Mouse (Mus musculus): ENCODE data around the gene Trim40. TPM values are rescaled to one million over a fixed set of nuclear protein-coding genes. Genes with fewer than 3 reads are reported as not detected.

Gene Trim40
- polyA plus RNA-seq, 1 experiment from 2014 or later = 6.8 TPM

DNA sequence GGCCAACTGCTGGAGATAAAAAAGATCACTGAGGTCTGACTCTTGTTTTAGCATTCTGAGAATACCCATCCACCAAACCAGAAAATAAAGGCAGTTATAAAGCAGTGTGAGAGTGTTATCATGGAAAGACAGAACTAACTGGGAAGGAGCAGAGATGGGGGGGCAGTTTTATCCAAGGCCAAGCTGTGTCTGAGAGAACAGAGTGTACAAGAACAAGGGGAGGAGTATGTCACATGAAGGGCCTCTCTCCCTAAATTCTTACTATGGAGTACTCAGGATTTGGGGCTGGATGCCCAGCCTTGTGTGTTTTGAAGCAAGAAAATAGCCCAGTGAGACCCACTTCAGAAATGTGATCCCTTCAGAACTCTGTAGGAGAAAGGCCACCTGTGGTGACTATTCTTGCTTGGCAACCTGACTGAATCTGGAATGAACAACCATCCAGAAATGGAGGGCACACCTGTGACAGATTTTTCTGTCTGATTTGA lies 48.9 kb downstream of the Trim40 start:
- no peak for TF ChIP-seq CTCF (IDR thresholded peaks at IDR 0.05; ENCODE audit: low read depth)
- no peak overlapping the region for H3K9ac ChIP-seq (ENCODE audit: low read depth, low read length)
- no peaks in the 10 kb centered on the region for H3K27me3 ChIP-seq (replicated peaks; ENCODE audit: control insufficient read depth, insufficient read depth, low read length)
- H3K4me3 ChIP-seq (ENCODE audit: low read depth, low read length) = no peak overlapping the region
- peaks cover 4% of the 10 kb centered on the region; the same call in 1 of the 2 replicates for H3K4me1 ChIP-seq (replicated peaks; ENCODE audit: control insufficient read depth, insufficient read depth, low read length)
- no peak overlapping the region for H3K4me2 ChIP-seq (replicated peaks; ENCODE audit: low read depth)
- H3K36me3 ChIP-seq (ENCODE audit: control insufficient read depth, insufficient read depth) = 0 out of 2 replicates have a peak, but pooled peaks cover 4% of the 10 kb centered on the region
- no peaks in the 10 kb centered on the region for H3K9me3 ChIP-seq (ENCODE audit: control insufficient read depth)
- ATAC-seq = no peak
- H3K27ac ChIP-seq (ENCODE audit: low read depth, low read length) = no peak overlapping the region

GRCm38 (mm10) chr17:36839931-36840330 lies 50.0 kb downstream of the Trim40 start:
- no peak for TF ChIP-seq CTCF (IDR thresholded peaks at IDR 0.05; ENCODE audit: low read depth)
- Histone ChIP-seq H3K36me3 (ENCODE audit: control insufficient read depth, insufficient read depth) (0 out of 2 replicates have a peak, but pooled peaks cover 4% of the 10 kb centered on the region), H3K27me3 (replicated peaks; ENCODE audit: control insufficient read depth, insufficient read depth, low read length) (no peaks in the 10 kb centered on the region), H3K4me1 (replicated peaks; ENCODE audit: control insufficient read depth, insufficient read depth, low read length) (0 out of 2 replicates have a peak, but pooled peaks cover 7% of the 10 kb centered on the region), H3K4me3 (ENCODE audit: low read depth, low read length) (no peak overlapping the region), H3K4me2 (replicated peaks; ENCODE audit: low read depth) (no peak overlapping the region), H3K27ac (ENCODE audit: low read depth, low read length) (no peak overlapping the region), H3K9me3 (ENCODE audit: control insufficient read depth) (no peaks in the 10 kb centered on the region), H3K9ac (ENCODE audit: low read depth, low read length) (no peak overlapping the region)
- ATAC-seq = no peak
- 92% methylated on average over 3 of the region's 3 CpGs for WGBS

DNA sequence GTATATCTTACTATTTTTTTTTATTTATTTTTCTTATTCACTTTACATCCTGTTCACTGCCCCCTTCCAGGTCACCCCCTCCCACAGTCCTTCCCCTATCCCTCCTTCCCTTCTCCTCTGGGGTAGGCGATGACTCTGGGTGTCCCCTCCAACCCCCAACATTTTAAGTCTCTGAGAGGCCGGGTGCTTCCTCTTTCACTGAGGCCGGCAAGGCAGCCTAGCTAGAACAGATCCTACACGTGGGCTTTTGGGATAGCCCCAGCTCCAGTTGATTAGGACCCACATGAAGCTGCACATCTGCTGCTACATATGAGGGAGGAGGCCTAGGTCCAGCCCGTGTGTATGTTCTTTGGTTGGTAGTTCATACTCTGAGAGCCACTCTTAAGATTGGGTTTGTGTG lies 50.9 kb downstream of the Trim40 start:
- Histone ChIP-seq H3K4me2 (replicated peaks; ENCODE audit: low read depth) (no peak overlapping the region), H3K9me3 (ENCODE audit: control insufficient read depth) (no peaks in the 10 kb centered on the region), H3K27ac (ENCODE audit: low read depth, low read length) (no peak overlapping the region), H3K27me3 (replicated peaks; ENCODE audit: control insufficient read depth, insufficient read depth, low read length) (no peaks in the 10 kb centered on the region), H3K9ac (ENCODE audit: low read depth, low read length) (no peak overlapping the region), H3K4me3 (ENCODE audit: low read depth, low read length) (no peak overlapping the region), H3K36me3 (ENCODE audit: control insufficient read depth, insufficient read depth) (0 out of 2 replicates have a peak, but pooled peaks cover 4% of the 10 kb centered on the region), H3K4me1 (replicated peaks; ENCODE audit: control insufficient read depth, insufficient read depth, low read length) (0 out of 2 replicates have a peak, but pooled peaks cover 3% of the 10 kb centered on the region)
- no peak for ATAC-seq
- TF ChIP-seq CTCF (IDR thresholded peaks at IDR 0.05; ENCODE audit: low read depth) = no peak
- WGBS = 86% methylated on average over 5 of the region's 5 CpGs

DNA sequence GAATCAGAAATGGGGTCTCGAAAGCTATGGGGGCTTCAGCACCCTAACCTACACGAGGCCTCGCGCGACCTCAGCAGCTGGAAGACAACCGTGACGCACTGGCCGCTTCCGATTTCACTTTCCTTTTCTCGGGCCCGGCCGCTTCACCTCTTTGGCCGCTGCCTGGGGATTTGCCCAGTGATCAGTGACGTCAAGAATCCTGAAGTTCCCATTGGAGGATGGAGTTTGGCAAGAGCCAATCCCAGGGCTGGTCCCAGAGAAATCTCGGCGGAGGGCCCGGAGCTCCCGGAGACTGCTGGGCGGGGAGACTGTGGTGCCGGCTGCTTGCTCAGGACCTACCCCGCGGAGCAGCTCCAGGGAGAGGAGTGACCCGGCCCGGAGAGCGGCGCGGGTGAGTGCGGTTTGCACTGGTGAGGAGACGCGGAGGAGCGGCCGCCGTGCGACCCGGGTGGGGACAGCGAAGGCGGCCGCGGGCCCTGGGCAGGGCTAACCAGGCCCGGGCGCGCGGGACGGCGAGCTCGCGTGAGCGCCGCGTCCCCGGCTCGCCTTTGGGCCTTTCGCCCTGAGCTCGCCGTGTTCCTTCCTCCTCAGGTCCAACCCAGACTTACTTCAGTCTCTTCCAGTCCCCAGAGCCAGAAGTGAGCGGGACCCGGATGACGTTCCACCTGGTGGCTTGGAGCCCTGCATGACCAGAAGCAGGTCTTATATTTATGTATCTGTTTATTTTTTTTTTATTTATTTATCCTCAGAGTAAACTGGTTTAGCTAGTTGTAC lies 52.9 kb downstream of the Trim40 start, which contains the start of gene Trim26:
Gene Trim26 (plus strand): TSS at position 261 of the 774 bp plus-strand sequence.
- ATAC-seq = peak; percentile 96
- Histone ChIP-seq H3K9ac (ENCODE audit: low read depth, low read length) (peak within 1 kb of the TSS; percentile 63), H3K27me3 (replicated peaks; ENCODE audit: control insufficient read depth, insufficient read depth, low read length) (no peaks in the 10 kb centered on the region), H3K27ac (ENCODE audit: low read depth, low read length) (peak within 1 kb of the TSS; percentile 97), H3K4me1 (replicated peaks; ENCODE audit: control insufficient read depth, insufficient read depth, low read length) (0 out of 2 replicates have a peak, but pooled peaks cover 3% of the 10 kb centered on the region), H3K36me3 (ENCODE audit: control insufficient read depth, insufficient read depth) (0 out of 2 replicates have a peak, but pooled peaks cover 4% of the 10 kb centered on the region), H3K9me3 (ENCODE audit: control insufficient read depth) (no peaks in the 10 kb centered on the region), H3K4me2 (replicated peaks; ENCODE audit: low read depth) (peak within 1 kb of the TSS; percentile 71), H3K4me3 (ENCODE audit: low read depth, low read length) (peak within 1 kb of the TSS; percentile 56)
- no peak for TF ChIP-seq CTCF (IDR thresholded peaks at IDR 0.05; ENCODE audit: low read depth)
- under 1% methylated on average over 57 of the region's 58 CpGs for WGBS

- no peak for TF ChIP-seq CTCF (IDR thresholded peaks at IDR 0.05; ENCODE audit: low read depth)
- Histone ChIP-seq H3K9ac (ENCODE audit: low read depth, low read length) (peak overlapping the region; percentile 63; the same call in 1 of the 2 replicates), H3K4me3 (ENCODE audit: low read depth, low read length) (peak overlapping the region; percentile 56), H3K4me2 (replicated peaks; ENCODE audit: low read depth) (peak overlapping the region; percentile 71), H3K9me3 (ENCODE audit: control insufficient read depth) (no peaks in the 10 kb centered on the region), H3K36me3 (ENCODE audit: control insufficient read depth, insufficient read depth) (0 out of 2 replicates have a peak, but pooled peaks cover 4% of the 10 kb centered on the region), H3K27me3 (replicated peaks; ENCODE audit: control insufficient read depth, insufficient read depth, low read length) (no peaks in the 10 kb centered on the region), H3K27ac (ENCODE audit: low read depth, low read length) (peak overlapping the region; percentile 97; the same call in 1 of the 2 replicates), H3K4me1 (replicated peaks; ENCODE audit: control insufficient read depth, insufficient read depth, low read length) (0 out of 2 replicates have a peak, but pooled peaks cover 3% of the 10 kb centered on the region)
- peak; percentile 4; the same call in 1 of the 2 replicates for ATAC-seq
- 13% methylated on average over 3 of the region's 3 CpGs for WGBS
Observed at GRCm38 (mm10) chr17:36836427-36836812, 53.5 kb downstream of the Trim40 start.

Data from intestine, postnatal 0 days (tissue).